Mouse (Mus musculus): Measurements from ENCODE around the gene Grin2d.

- TF ChIP-seq POLR2A (IDR thresholded peaks at IDR 0.05; ENCODE audit: low read depth, low read length) (no peak), CTCF (IDR thresholded peaks at IDR 0.05; ENCODE audit: extremely low read depth, insufficient read length, insufficient replicate concordance, low read depth, low read length) (no peak)
Observed at GRCm38 (mm10) chr7:45887246-45887645, 9.1 kb upstream of the Grin2d start.
